Mouse (Mus musculus) Muller cell, postnatal 12 days (primary cell): ENCODE measurements around the gene Sez6l.

ENCODE experiments used
- DNase-seq: peaks from one replicate; pipeline ENCODE4 v3.0.0-alpha.2; 2015; ENCODE audit errors: inconsistent ontology term

Gene Sez6l

DNA sequence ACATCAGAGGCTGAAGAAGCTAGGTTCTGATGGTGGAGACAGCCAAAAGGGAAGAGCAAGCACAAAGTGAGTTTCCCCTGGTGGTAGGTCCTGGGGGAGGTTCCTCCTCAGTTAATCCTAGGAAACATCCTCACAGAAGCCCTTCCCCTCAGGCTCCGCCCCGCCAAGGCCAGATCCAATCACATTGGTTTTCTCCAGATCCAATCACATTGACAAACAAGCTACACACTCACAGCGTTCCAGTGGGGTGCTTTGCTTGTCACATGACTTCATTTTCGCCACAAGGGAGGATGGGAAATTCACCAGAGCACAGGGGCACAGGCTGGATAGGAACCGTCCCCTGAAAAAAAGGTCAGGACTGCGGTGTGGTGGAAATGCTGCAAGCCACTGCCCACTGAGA, 9.1 kb upstream of the Sez6l start:
- DNase-seq, result no peak

DNA sequence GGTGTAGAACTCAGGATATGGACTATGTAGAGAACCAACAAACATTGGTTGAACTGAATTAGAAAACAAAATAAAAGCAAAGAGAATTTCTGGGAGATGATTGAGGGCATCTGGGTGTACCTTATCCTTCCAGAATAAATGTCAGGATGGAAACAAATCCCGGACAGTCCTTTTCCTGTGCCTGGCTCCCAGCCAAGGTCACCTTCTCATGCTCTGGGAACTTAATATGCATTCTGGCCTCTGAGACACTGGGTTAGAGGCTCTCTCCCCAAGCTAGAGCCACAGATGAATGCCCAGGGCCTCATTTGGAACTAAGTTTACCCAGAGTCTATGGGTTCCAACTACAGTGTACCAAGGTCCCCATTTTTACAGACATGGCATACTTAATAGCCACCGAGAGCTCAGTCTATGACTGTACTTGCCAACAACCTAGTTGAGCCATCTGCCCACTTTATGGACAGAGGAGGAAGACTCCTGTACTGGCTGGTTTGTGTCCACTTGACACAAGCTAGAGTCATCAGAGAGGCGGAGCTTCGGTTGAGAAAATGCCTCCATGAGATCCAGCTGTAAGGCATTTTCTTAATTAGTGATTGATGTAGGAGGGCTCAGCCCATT, 7.3 kb upstream of the Sez6l start:
- no peak for DNase-seq

GRCm38 (mm10) chr5:112583304-112583703, 6.3 kb upstream of the Sez6l start:
- no peak for DNase-seq

DNA sequence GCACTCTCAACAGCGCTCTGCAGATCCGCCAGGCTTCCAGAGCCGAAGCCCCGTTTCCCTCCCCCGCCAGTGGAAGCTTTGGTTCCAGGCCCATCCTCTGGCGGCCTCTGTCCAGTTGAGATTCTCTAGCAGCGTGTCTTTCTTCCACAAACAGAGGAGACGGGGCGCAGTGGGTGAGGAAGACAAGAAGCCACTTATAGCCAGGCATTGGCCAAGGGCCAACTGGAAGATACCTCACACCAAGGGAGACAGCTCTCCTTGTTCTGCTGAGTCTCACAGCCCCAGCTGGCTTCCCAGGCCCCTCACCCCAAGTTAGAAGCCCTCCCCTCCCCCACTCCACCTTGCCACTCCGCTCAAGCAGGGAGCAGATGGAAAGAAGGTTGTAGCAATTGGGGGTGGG, 765 bp upstream of the Sez6l start:
- DNase-seq, result no peak

- DNase-seq, result no peak
These were observed 508 bp downstream of the Sez6l start for GRCm38 (mm10) chr5:112576361-112576992.

- DNase-seq, result peak; percentile 20
These were observed 1.7 kb downstream of the Sez6l start for GRCm38 (mm10) chr5:112575151-112575915.

GRCm38 (mm10) chr5:112573916-112574315, 3.1 kb downstream of the Sez6l start:
- peak; percentile 39 for DNase-seq

DNA sequence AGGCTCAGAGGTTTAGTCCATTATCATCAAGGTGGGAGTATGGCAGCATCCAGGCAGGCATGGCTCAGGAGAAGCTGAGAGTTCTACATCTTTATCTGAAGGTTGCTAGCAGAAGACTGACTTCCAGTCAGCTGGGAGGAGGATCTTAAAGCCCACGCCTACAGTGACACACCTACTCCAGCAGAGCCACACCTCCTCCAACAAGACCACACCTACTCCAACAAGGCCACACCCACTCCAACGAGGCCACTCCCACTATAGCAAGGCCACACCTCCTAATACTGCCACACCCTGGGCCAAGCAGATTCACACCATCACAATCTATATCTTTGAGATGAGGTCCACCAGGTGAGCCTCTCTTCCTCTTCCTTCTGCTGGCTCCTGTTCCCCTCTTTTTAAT, 4.8 kb downstream of the Sez6l start:
- DNase-seq, result no peak

- DNase-seq, result no peak
These were observed 11.5 kb downstream of the Sez6l start for GRCm38 (mm10) chr5:112565489-112565888.

GRCm38 (mm10) chr5:112565083-112565482, 11.9 kb downstream of the Sez6l start:
- DNase-seq, result no peak

DNA sequence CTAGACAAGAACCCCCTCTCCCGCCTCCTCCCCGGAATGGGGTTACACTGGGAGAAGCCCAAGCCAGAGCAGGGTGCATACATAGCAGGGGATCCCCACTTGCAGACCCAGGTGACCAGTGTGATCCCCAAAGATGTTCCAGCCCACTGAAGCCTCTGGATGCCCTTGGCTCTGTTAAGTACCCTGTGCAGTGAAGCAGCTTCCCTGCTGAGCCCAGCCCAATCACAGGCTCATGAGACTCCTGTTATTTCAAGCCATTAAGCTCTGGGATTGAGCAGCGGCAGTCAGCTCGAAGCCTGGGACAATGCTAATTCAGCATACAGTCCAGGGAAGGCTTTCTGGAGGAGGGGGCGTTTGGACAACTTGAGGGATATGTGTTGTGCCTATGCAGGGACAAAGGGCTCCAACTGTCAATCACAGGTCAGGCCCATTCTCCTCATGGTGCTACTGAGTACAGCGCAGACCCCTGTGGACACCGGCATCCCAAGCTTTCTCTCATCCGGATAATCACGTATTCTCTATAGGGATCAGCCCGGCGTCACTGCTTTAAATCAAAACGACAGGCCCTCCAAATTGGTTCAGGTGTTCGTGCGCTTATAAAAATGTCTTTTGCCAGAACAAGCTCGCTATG, 16.0 kb downstream of the Sez6l start:
- DNase-seq, result no peak

GRCm38 (mm10) chr5:112560139-112560538, 16.8 kb downstream of the Sez6l start:
- DNase-seq, result no peak

GRCm38 (mm10) chr5:112557396-112557795, 19.6 kb downstream of the Sez6l start:
- DNase-seq, result no peak

DNA sequence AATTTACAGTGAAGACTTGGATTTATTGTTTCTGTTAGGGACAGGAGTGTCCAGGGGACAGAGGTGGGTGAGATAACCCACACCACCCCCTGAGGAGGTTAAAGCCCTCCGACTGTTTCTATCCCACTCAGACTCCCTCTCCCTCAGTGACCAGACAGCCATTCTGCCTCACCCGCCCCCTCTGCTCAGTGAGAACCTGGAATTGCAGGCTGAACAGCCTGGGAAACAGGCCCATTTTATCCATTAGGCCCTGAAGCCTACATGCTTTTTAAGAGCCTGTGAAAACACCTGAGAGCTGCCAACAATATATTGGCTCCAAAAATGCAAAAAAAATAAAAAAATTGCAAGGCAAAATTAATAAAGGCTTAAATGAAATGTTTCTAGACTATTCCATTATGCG, 20.3 kb downstream of the Sez6l start:
- no peak for DNase-seq

DNA sequence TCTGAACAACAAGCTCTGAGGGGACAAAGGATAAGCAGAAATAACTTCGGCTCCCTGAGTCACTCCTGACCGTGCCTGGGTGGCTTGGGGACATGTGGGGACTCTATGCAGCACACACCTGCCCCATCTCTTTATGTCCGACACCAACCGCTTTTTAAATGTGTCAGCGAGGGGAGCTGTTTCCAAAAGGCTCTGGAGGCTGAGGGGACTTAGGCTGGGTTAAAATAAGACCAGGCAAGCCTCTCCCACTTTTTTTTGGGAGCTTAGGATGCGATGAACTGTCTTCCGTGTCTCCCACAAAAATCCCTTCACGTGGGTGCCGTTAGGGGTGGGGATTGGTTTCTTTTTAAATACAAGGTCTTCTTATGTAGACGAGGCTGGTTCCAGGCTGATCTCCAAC, 22.5 kb downstream of the Sez6l start:
- DNase-seq, result no peak

DNA sequence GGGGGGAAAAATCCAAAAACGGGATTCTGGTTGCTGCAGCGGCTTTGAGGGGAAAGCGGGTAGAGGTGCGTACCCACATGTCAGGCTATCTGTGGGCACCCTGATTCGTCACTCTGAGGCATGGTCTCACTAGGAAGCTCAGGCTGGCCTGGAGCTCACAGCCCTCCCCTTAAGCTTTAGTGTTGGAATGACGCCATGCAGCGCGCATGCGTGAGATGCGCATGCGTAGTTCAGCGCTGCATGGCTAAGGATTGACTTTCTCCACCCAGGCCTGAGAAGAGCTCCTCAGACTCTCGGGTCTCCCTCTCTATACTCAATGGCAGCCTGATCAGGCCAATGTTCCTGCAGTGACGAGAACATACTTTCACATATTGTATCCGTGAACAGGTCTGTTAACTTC, 24.2 kb downstream of the Sez6l start:
- DNase-seq, result no peak

- DNase-seq, result peak; percentile 62
These were observed 24.8 kb downstream of the Sez6l start for GRCm38 (mm10) chr5:112551975-112552728.

GRCm38 (mm10) chr5:112548846-112549620, 28.0 kb downstream of the Sez6l start:
- peak; percentile 81 for DNase-seq

GRCm38 (mm10) chr5:112546771-112547170, 30.2 kb downstream of the Sez6l start:
- no peak for DNase-seq

DNA sequence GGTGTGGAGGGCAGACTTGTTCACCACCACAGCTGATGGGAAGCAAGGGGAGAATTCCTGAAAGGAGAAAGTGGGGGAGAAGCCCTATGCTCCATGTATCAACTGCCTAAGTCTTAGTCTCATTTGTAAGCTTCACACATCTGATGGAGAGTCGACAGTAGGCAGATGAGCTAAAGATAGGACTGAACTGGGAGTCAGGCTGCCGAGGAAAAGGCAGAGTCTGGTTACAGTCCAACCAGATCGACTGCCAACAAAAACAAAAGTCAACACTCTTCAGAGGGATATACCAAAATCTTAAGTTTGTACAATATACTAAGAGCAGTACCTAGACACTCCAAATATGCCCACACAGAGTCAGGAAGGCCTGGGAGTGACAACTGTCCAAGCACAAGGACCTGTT, 38.7 kb downstream of the Sez6l start:
- DNase-seq, result no peak

DNA sequence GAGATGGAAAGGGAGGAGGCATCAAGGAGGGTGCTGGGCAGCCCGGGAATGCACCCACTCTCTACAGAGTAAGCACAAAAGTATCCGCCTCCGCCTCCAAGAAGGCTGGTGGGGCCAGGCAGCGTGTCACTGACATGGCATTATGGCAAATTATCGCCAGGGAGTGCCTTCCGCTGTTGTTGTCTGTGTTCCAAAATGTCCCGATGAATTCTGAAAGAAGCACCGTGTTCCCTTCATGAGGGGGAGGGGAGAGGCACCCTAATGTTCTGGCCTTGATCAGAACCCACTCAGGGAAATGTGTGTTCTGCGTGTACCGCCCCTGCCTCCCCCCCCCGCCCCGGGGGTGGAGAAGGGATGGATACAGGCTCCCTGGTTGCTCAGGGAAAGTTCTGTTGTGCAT, 41.1 kb downstream of the Sez6l start:
- no peak for DNase-seq
